Mouse (Mus musculus) stomach, embryonic 15.5 days (tissue): ENCODE data around the gene Arhgap4. TPM values are rescaled to one million over a fixed set of nuclear protein-coding genes. Genes with fewer than 3 reads are reported as not detected.

Experiments
- ATAC-seq: fragments of 200-750 bp; cut with Nextera tagmentation; 2 replicates; pipeline ENCODE4 v1.8.0; 2017; ENCODE audit warnings: low read depth, moderate number of reproducible peaks, moderate TSS enrichment; ENCODE audit not compliant: insufficient read depth, low FRiP score
- H3K27ac ChIP-seq: fragments of 300-500 bp; sonication (generic); 2 replicates; pipeline ENCODE4 v1.5.1; 2015; ENCODE audit warnings: mild to moderate bottlenecking, inconsistent platforms
- H3K27me3 ChIP-seq: fragments of 300-500 bp; sonication (generic); replicated peaks from 2 replicates; pipeline ENCODE4 v1.6.1; 2015; ENCODE audit warnings: inconsistent platforms
- H3K36me3 ChIP-seq: fragments of 300-500 bp; sonication (generic); 2 replicates; pipeline ENCODE4 v1.6.1; 2015; ENCODE audit warnings: inconsistent platforms
- H3K4me1 ChIP-seq: fragments of 300-500 bp; sonication (generic); 2 replicates; pipeline ENCODE4 v1.6.1; 2015; ENCODE audit warnings: inconsistent platforms
- H3K4me2 ChIP-seq: fragments of 300-500 bp; sonication (generic); 2 replicates; pipeline ENCODE4 v1.6.1; 2015; ENCODE audit warnings: mild to moderate bottlenecking, inconsistent platforms
- H3K4me3 ChIP-seq: fragments of 300-500 bp; sonication (generic); replicated peaks from 2 replicates; pipeline ENCODE4 v1.5.1; 2015; ENCODE audit warnings: inconsistent platforms
- H3K9ac ChIP-seq: fragments of 300-500 bp; sonication (generic); 2 replicates; pipeline ENCODE4 v1.6.1; 2015; ENCODE audit warnings: inconsistent platforms
- H3K9me3 ChIP-seq: fragments of 300-500 bp; sonication (generic); 2 replicates; pipeline ENCODE4 v1.6.1; 2016; ENCODE audit warnings: inconsistent platforms
- WGBS: fragments of 180-500 bp; shearing (Covaris S2); methylation state at CpG from one replicate; pipeline ENCODE4 v1.1.7; 2015; 5-methylcytosine and 5-hydroxymethylcytosine counted together
- polyA plus RNA-seq: library from polyadenylated mRNA; unstranded; fragments of >200 nt; fragmentation: Nextera tagmentation; extraction: Ambion mirVana; gene quantifications from 2 replicates; pipeline ENCODE4 v1.2.1, GENCODE M21; 2015

Gene Arhgap4
- polyA plus RNA-seq, 1 experiment from 2014 or later, result 4.5 TPM

DNA sequence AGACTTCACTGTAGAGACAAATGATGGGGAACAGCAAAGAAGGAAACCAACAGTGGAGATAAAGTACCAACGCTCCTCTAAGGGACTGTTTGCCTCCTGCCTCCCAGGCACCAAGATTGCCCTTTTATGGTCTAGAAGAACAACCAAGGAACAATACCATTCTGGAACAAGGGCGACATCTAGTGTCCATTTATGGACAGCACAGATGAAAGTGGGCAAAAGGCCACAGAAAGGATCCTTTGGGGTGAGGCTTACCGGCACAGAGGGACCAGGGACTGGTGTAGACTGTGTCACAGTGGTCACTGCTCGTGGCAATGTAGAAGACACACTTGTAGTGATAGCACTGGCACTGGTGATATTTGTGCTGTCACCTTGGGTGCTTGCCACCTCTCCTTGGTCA, 27.0 kb upstream of the Arhgap4 start:
- no peak overlapping the region for H3K27ac ChIP-seq
- peaks cover 24% of the 10 kb centered on the region for H3K36me3 ChIP-seq
- ATAC-seq, result peak; percentile 11; the same call in 1 of the 2 replicates

DNA sequence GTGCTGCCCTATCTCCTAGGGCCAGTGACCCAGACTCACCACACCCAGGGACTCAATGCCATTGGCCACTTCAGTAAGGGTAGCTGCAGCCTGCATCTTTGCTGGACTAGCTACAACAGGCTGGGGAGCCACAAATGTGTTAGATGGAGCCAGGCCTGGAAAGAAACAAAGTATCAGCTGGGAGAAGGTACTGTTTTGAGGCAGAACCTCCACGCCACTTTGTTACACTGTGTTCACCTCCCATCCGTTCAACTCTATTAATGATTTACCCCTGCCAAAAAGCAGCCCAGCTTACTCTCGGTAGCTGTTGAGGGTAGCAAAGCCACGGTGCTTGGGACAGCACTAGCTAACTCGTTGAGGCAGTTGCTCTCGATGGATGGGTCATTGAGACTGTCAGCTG, 25.2 kb upstream of the Arhgap4 start:
- no peaks in the 10 kb centered on the region for H3K27me3 ChIP-seq
- H3K36me3 ChIP-seq, result peaks cover 25% of the 10 kb centered on the region
- no peaks in the 10 kb centered on the region for H3K4me1 ChIP-seq
- no peak for ATAC-seq
- H3K27ac ChIP-seq, result no peak overlapping the region
- WGBS, result 78% methylated on average over 6 of the region's 6 CpGs
- no peaks in the 10 kb centered on the region for H3K9me3 ChIP-seq
- H3K4me3 ChIP-seq, result no peak overlapping the region
- no peak overlapping the region for H3K4me2 ChIP-seq
- no peak overlapping the region for H3K9ac ChIP-seq

More for the DNA sequence above, 27.0 kb upstream of the Arhgap4 start:
- H3K27me3 ChIP-seq, result no peaks in the 10 kb centered on the region
- H3K4me1 ChIP-seq, result no peaks in the 10 kb centered on the region
- 30% methylated on average over 4 of the region's 4 CpGs for WGBS
- H3K9ac ChIP-seq, result no peak overlapping the region
- H3K4me2 ChIP-seq, result no peak overlapping the region
- no peak overlapping the region for H3K4me3 ChIP-seq
- H3K9me3 ChIP-seq, result no peaks in the 10 kb centered on the region

DNA sequence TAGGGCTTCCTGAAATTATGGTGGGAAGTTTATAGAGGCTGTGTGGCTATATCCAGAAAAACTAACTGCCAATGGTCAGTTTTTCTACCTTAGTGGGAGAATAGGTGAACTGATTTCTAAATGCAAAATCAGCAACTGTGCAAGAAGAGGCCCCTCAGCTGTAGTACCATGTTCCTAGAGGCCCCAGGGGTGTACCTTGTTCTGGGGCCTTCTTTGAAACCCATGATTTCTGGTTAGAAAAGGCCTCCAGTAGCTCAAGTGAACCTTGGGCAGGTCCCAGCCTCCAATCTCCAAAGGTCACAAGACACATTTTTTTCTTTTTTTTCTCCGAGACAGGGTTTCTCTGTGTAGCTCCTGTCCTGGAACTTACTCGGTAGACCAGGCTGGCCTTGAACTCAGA, 20.6 kb upstream of the Arhgap4 start:
- Histone ChIP-seq H3K9me3 (no peaks in the 10 kb centered on the region), H3K4me1 (no peaks in the 10 kb centered on the region), H3K27me3 (no peaks in the 10 kb centered on the region), H3K9ac (no peak overlapping the region), H3K4me3 (no peak overlapping the region), H3K27ac (no peak overlapping the region), H3K36me3 (peaks cover 14% of the 10 kb centered on the region), H3K4me2 (no peak overlapping the region)
- no peak for ATAC-seq
- WGBS, result 66% methylated on average over 2 of the region's 2 CpGs

DNA sequence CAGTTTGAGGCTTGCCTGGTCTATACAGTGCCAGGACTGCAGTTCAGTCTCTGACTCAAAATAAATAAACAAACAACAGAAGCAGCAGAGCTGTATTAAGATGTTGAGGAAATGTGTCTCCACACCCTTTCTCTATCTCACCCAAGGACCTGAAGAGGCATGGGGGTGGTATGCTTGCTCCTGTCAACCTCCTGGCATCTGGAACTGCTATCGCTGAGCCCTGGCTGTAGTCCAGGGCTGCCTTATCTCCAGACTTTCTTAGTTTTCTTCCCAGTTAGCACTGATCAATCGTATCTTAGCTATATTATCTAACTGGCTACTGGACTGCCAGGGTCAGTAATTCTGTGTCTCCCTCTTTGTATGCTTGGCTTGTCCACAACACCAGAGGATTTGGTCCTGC, 20.2 kb upstream of the Arhgap4 start:
- WGBS, result 70% methylated on average over 2 of the region's 2 CpGs
- no peak for ATAC-seq
- no peak overlapping the region for H3K27ac ChIP-seq

DNA sequence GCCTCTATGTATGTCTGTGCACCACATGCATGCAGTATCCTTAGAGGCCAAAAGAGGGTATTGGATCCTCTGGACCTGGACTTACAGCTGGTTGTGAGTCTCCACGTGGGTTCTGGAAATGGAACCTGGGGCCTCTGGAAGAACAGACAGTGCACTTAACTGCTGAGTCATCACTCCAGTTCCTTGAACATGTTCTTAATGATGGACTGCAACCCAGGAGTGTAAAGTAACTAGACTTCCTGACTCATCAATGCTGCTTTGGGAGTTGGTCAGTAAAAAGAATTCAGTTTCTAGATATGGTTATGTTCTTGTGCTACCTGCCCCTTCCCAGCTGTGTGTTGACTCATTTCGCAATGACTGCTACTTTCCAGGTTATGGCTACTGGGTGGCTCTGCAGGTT, 10.2 kb upstream of the Arhgap4 start:
- no peak for ATAC-seq
- H3K36me3 ChIP-seq, result no peaks in the 10 kb centered on the region
- H3K9ac ChIP-seq, result no peak overlapping the region
- H3K4me2 ChIP-seq, result no peak overlapping the region
- H3K4me3 ChIP-seq, result no peak overlapping the region
- no peaks in the 10 kb centered on the region for H3K4me1 ChIP-seq
- 63% methylated on average over 2 of the region's 2 CpGs for WGBS
- H3K27me3 ChIP-seq, result no peaks in the 10 kb centered on the region
- no peak overlapping the region for H3K27ac ChIP-seq
- H3K9me3 ChIP-seq, result no peaks in the 10 kb centered on the region

More for the DNA sequence above, 20.2 kb upstream of the Arhgap4 start:
- H3K9ac ChIP-seq, result no peak overlapping the region
- H3K27me3 ChIP-seq, result no peaks in the 10 kb centered on the region
- H3K9me3 ChIP-seq, result no peaks in the 10 kb centered on the region
- H3K36me3 ChIP-seq, result peaks cover 14% of the 10 kb centered on the region
- no peak overlapping the region for H3K4me3 ChIP-seq
- no peaks in the 10 kb centered on the region for H3K4me1 ChIP-seq
- no peak overlapping the region for H3K4me2 ChIP-seq

DNA sequence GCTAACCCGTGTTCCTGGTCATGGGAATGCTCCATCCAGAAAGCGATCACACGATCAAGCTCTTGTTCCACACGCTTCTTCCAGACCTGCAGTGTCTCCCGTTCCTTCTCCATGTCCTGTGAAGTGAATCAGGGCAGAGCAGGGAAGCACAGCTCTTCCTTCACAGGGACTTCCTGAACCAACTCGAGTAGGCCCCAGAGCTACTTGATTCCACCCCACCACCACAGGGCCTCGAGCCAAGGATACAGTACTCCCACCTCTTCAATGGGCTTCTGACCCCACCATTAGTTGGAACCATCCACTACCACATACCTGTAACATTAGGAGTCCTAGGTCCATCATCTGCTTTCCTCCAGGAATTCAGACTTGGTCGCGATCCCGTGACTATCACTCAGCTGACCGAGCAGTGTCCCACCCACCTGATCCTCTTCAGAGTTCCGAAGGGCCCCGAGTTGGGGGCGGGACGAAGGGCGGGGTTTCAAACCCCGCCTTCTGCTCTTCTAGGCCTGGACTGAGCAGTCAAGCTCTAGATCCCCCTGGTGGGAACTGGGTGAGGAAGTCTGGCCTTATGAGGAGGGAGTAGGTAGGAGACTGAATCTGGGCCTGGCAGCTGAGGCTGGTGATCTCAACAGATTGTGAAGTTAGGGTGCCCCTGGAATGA, 8.9 kb upstream of the Arhgap4 start, which contains the start of gene Renbp:
Renbp (minus strand) TSS at position 449 of the 661 bp plus-strand sequence.
- peak within 1 kb of the TSS; percentile 41 for H3K4me2 ChIP-seq
- no peaks in the 10 kb centered on the region for H3K27me3 ChIP-seq
- H3K4me1 ChIP-seq, result no peaks in the 10 kb centered on the region
- H3K9ac ChIP-seq, result no peak within 1 kb of the TSS
- peak within 1 kb of the TSS; percentile 38 for H3K4me3 ChIP-seq
- H3K36me3 ChIP-seq, result no peaks in the 10 kb centered on the region
- H3K27ac ChIP-seq, result no peak within 1 kb of the TSS
- 36% methylated on average over 17 of the region's 17 CpGs for WGBS
- ATAC-seq, result peak; percentile 90
- no peaks in the 10 kb centered on the region for H3K9me3 ChIP-seq

DNA sequence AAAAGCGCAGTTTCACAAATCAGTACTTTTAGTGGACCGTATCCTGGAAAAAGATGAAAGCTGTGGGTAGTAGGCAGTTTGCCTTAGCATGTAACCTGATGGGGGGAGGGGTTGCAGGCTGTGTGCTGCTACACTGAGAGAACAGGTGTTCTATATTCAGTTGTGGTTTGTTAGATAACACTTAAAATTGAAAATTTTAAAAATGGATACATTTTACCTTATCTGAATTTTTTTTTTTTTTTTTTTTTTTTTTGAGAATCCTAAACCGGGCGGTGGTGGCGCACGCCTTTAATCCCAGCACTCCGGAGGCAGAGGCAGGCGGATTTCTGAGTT, 846 bp upstream of the Arhgap4 start:
- H3K4me2 ChIP-seq, result peak overlapping the region; percentile 66
- no peaks in the 10 kb centered on the region for H3K27me3 ChIP-seq
- peak overlapping the region; percentile 80; the same call in 1 of the 2 replicates for H3K27ac ChIP-seq
- H3K36me3 ChIP-seq, result no peaks in the 10 kb centered on the region
- H3K4me3 ChIP-seq, result peak overlapping the region; percentile 57
- WGBS, result 71% methylated on average over 8 of the region's 8 CpGs
- H3K9ac ChIP-seq, result no peak overlapping the region
- no peaks in the 10 kb centered on the region for H3K9me3 ChIP-seq
- no peaks in the 10 kb centered on the region for H3K4me1 ChIP-seq
- no peak for ATAC-seq

DNA sequence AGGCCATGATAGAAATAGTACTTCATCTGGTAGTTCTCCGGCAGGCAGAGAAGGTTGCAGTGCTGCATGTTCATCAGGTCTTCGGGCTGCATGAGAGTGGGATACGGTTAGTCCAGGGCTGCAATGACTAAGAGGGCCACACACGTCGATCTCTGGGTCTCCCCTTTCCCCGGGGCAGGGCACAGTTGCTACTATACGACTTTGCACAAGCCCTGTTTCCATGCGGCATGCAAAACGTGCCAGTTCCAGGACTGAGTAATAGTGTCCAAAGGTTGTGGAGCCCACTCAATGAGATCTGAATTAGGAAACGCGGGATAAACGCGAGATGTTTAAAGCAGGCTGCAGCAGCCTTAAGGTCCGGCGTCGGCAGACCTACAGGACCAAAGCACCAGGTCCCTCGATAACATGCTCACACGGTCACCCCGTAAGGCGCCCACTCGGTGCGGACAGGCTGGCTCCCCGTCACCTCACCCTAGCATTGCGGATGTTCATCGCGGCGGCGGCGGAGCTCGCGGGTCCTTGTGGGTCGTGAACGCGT, 316 bp downstream of the Arhgap4 start:
- Histone ChIP-seq H3K9me3 (no peaks in the 10 kb centered on the region), H3K9ac (peak overlapping the region; percentile 44), H3K27ac (peak overlapping the region; percentile 74), H3K36me3 (no peaks in the 10 kb centered on the region), H3K4me1 (no peaks in the 10 kb centered on the region), H3K27me3 (no peaks in the 10 kb centered on the region), H3K4me2 (peak overlapping the region; percentile 56), H3K4me3 (peak overlapping the region; percentile 57)
- peak; percentile 24 for ATAC-seq
- 20% methylated on average over 34 of the region's 34 CpGs for WGBS

DNA sequence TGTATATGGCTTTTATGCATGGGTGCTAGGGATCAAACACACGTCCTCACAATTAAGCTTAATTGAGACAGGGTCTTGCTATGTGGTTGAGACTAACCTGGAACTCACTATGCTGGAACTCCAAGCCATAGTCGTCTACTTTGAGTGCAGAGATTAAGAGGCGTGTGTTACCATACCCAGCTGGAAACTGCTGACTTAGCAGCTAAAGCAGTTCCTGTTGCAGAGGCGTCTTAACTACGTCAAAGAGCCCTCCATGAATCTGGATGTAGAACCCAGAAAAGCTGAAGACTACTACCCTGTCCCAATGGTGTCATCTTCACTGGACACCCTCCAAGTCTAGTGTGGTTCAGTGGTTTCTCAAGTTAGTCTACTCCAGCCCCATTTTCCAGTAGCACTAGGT, 3.0 kb downstream of the Arhgap4 start:
- Histone ChIP-seq H3K9me3 (no peaks in the 10 kb centered on the region), H3K4me2 (no peak overlapping the region), H3K4me1 (no peaks in the 10 kb centered on the region), H3K4me3 (no peak overlapping the region), H3K9ac (no peak overlapping the region), H3K27ac (no peak overlapping the region), H3K36me3 (no peaks in the 10 kb centered on the region), H3K27me3 (no peaks in the 10 kb centered on the region)
- ATAC-seq, result no peak
- 86% methylated on average over 5 of the region's 5 CpGs for WGBS

DNA sequence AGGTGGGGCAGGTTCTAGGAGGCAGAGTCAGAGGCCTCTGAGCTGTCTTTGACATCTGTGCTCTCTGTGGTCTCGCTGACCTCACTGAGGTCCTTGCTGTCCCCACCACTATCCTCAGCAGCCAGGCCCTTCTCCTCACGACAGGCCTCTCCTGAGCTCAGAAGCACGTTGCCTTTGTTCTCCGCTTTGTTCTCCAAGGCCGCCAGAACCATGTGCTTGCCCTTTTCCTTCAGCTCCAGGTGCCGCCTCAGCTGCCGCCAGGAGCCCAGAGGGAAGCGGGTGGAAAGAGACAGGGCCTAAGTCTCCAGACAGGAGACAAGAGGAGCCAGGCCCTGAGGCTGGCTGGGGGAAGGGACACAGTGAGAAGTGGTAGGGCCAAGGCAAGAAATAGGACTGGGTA, 4.7 kb downstream of the Arhgap4 start:
- H3K27me3 ChIP-seq, result no peaks in the 10 kb centered on the region
- H3K9ac ChIP-seq, result no peak overlapping the region
- no peak for ATAC-seq
- no peak overlapping the region for H3K27ac ChIP-seq
- no peak overlapping the region for H3K4me2 ChIP-seq
- 88% methylated on average over 8 of the region's 8 CpGs for WGBS
- no peaks in the 10 kb centered on the region for H3K4me1 ChIP-seq
- H3K9me3 ChIP-seq, result no peaks in the 10 kb centered on the region
- no peak overlapping the region for H3K4me3 ChIP-seq
- H3K36me3 ChIP-seq, result no peaks in the 10 kb centered on the region

DNA sequence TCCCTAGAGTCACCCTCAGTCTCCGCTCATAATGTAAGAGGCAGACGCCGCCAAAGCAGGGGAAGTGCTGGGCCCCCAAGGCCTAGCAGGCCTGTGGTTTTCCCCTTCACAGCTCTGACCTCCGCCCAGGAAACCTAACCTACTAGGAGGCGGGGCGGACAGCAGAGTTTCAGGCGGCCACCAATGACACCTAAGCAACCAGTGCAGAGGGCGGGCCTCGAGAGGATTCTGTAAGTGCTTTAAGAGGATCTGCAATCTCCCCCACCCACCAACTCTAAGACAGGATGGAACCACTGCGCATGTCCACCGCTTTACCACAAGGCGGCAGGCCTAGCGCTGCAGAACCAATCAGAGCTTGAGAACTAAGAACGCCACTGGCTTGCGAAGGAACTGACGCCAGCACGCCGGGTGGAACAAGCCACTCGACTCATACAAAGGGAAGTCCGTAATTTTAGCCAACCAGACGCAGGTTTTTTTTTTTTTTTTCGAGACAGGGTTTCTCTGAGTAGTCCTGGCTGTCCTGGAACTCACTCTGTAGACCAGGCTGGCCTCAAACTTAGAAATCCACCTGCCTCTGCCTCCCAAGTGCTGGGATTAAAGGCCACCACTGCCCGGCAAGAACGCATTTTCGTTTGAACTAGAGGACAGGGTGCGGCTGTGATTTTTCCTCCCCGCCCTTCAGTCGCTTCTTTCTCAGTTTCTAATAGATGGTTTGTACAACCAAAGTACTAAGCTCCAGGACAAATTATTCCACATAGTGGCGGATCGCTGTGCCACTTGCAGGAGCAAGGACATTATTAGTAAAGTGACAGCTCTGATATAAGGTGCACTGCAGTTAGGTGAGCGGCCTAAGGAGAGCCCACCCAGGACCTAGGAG, 6.6 kb downstream of the Arhgap4 start:
- no peaks in the 10 kb centered on the region for H3K9me3 ChIP-seq
- no peaks in the 10 kb centered on the region for H3K4me1 ChIP-seq
- 22% methylated on average over 31 of the region's 31 CpGs for WGBS
- peak; percentile 97 for ATAC-seq
- H3K27me3 ChIP-seq, result no peaks in the 10 kb centered on the region
- no peaks in the 10 kb centered on the region for H3K36me3 ChIP-seq
- peak overlapping the region; percentile 80 for H3K27ac ChIP-seq
- peak overlapping the region; percentile 17; the same call in 1 of the 2 replicates for H3K4me3 ChIP-seq
- H3K9ac ChIP-seq, result no peak overlapping the region
- H3K4me2 ChIP-seq, result peak overlapping the region; percentile 38

DNA sequence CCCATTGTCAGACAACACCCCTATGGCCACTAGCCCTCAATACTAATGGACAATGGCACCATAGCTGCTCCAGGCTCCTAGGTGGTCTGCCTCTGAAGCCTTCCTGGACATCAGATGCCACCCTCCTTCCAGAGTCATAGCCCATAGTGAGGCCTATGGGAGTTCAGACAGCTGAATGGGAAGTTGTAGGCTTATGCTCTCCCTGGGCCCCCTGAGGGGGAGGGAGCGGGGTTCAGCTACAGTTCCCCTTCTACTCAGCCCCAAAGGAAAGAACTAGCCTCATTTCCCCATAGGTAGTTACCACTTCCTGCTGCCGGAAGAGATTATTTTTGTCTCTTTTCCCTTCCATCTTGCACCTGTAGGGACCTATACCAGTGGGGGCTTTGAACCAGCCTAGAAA, 10.1 kb downstream of the Arhgap4 start:
- no peak for ATAC-seq
- no peaks in the 10 kb centered on the region for H3K36me3 ChIP-seq
- H3K9ac ChIP-seq, result no peak overlapping the region
- no peak overlapping the region for H3K4me2 ChIP-seq
- H3K27ac ChIP-seq, result no peak overlapping the region
- WGBS, result 79% methylated on average over 2 of the region's 2 CpGs
- no peaks in the 10 kb centered on the region for H3K4me1 ChIP-seq
- no peaks in the 10 kb centered on the region for H3K27me3 ChIP-seq
- H3K9me3 ChIP-seq, result no peaks in the 10 kb centered on the region
- no peak overlapping the region for H3K4me3 ChIP-seq
